Mouse (Mus musculus) megakaryocyte-erythroid progenitor cell, adult 5 weeks (primary cell): ENCODE data around the gene Fbxw18. TPM values are rescaled to one million over a fixed set of nuclear protein-coding genes. Genes with fewer than 3 reads are reported as not detected.

Experiments
- polyA plus RNA-seq: library from polyadenylated mRNA; stranded (reverse); fragments of >175 nt; gene quantifications from 2 replicates; pipeline ENCODE4 v1.2.3, GENCODE M21; 2012

Fbxw18 gene
- polyA plus RNA-seq: not detected in 2 replicates

GRCm38 (mm10) chr9:109702600-109702999, at the start of gene Fbxw18:
Fbxw18 (minus strand) TSS chr9:109702700.

GRCm38 (mm10) chr9:109745989-109746388, 43.5 kb upstream of the Fbxw18 start, which contains the start of gene Fbxw26:
Fbxw26 (minus strand) TSS chr9:109746089.

GRCm38 (mm10) chr9:109664552-109664951, 37.9 kb downstream of the Fbxw18 start, which contains the start of gene Fbxw25:
Fbxw25 (minus strand) TSS chr9:109664652.

Other genes with a start within 250 kb of the Fbxw18 start
- not detected in 2 replicates for gene Fbxw19, start 206.8 kb downstream of the Fbxw18 start, polyA plus RNA-seq
- not detected in 2 replicates for gene Fbxw15, start 134.4 kb downstream of the Fbxw18 start, polyA plus RNA-seq
- gene Fbxw24, start 76.6 kb downstream of the Fbxw18 start, polyA plus RNA-seq: not detected in 2 replicates
- gene Fbxw25, start 38.0 kb downstream of the Fbxw18 start, polyA plus RNA-seq: not detected in 2 replicates
- not detected in 2 replicates for gene Fbxw26, start 43.4 kb upstream of the Fbxw18 start, polyA plus RNA-seq
- gene Fbxw27, start 88.0 kb upstream of the Fbxw18 start, polyA plus RNA-seq: not detected in 2 replicates
- gene Spink8, start 109.6 kb upstream of the Fbxw18 start, polyA plus RNA-seq: not detected in 2 replicates
- 8.9 and 9.1 TPM in 2 replicates for gene Nme6, start 130.0 kb upstream of the Fbxw18 start, polyA plus RNA-seq
- gene Camp, start 146.9 kb upstream of the Fbxw18 start, polyA plus RNA-seq: 615 and 782 TPM in 2 replicates
- gene Cdc25a, start 172.9 kb upstream of the Fbxw18 start, polyA plus RNA-seq: 67.9 and 84.1 TPM in 2 replicates
- gene Map4, start 228.8 kb upstream of the Fbxw18 start, polyA plus RNA-seq: 51.0 and 63.5 TPM in 2 replicates